Mouse (Mus musculus) c-Kit-positive CD71-positive TER-119-positive erythroid progenitor cells, embryonic 14.5 days (primary cell): ENCODE results near the gene Lmx1a.
A peak's percentile ranks its signal among the peaks of the same experiment; 100 is the strongest.

Experiments used
- DNase-seq: peaks from one replicate; pipeline ENCODE4 v3.0.0-alpha.2; 2013; ENCODE audit warnings: low spot score

The Lmx1a gene

GRCm38 (mm10) chr1:167878354-167878753, 189.3 kb downstream of the Lmx1a start:
- no peak for DNase-seq

- DNase-seq = no peak
Measured at GRCm38 (mm10) chr1:167885776-167886175, 196.7 kb downstream of the Lmx1a start.

GRCm38 (mm10) chr1:167888120-167888519, 199.1 kb downstream of the Lmx1a start:
- DNase-seq = no peak

GRCm38 (mm10) chr1:167888816-167889215, 199.8 kb downstream of the Lmx1a start:
- DNase-seq = no peak

GRCm38 (mm10) chr1:167896234-167896633, 207.2 kb downstream of the Lmx1a start:
- peak; percentile 3 for DNase-seq
